Mouse (Mus musculus) adrenal gland, postnatal 36 days (tissue): ENCODE results near the gene Vmn1r155. TPM values are rescaled to one million over a fixed set of nuclear protein-coding genes. Genes with fewer than 3 reads are reported as not detected.
"Not testable (repeated sequence)": the region's sequence is repeated elsewhere in the genome, so short reads cannot be mapped to it uniquely, and the experiment has no call there.

Source experiments
- DNase-seq, 2 experiments: peaks; one replicate each; pipeline ENCODE4 v3.0.0; 2021; ENCODE audit warnings: mixed read lengths in 1 of 2
- long read RNA-seq, 2 experiments: library from polyadenylated mRNA; stranded (forward); transcript quantifications; one replicate each; pipeline ENCODE4 v2.0.0; 2021; ENCODE audit warnings: borderline sequencing depth in 2 of 2
- total RNA-seq, 2 experiments: library from RNA; stranded (reverse); gene quantifications; 2 replicates each; pipeline ENCODE4 v1.2.3; 2021

Gene Vmn1r155
- total RNA-seq: not detected
- long read RNA-seq, experiment 1: 0 reads
- long read RNA-seq, experiment 2: 0 reads

DNA sequence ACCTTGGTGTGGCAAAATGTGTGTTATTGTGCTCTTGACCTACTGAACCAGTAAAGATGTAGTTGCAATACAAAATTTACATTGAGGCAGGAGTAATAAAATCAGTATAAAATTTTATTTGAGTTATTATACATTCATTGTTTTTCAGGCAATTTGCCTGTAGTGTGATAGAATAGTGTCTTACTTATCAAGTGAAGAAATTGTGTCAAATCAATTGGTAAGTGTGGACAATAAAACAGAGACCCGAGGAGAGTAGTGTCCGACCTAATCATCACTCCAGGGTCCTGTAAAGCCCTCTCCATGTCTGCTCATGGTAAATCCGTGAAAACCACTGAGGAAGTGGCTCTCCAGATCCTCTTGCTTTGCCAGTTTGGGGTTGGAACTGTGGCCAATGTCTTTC, at the start of gene Vmn1r155:
Gene Vmn1r155, plus strand, starts transcription at position 301 of the 400 bp plus-strand sequence.
- not testable (repeated sequence) for DNase-seq

GRCm38 (mm10) chr7:22692217-22692616, 34.4 kb downstream of the Vmn1r155 start, which contains the start of gene Gm8693:
Gm8693 (minus strand) TSS chr7:22692317.
- not testable (repeated sequence) for DNase-seq

Other genes starting within 250 kb of the Vmn1r155 start
- gene Vmn1r148, start 244.4 kb upstream of the Vmn1r155 start, total RNA-seq: not detected
- not detected for gene Vmn1r149, start 219.8 kb upstream of the Vmn1r155 start, total RNA-seq
- not detected for gene Gm10665, start 193.9 kb upstream of the Vmn1r155 start, total RNA-seq
- gene Vmn1r151, start 158.3 kb upstream of the Vmn1r155 start, total RNA-seq: not detected
- not detected for gene Vmn1r152, start 135.1 kb upstream of the Vmn1r155 start, total RNA-seq
- not detected for gene Gm8677, start 123.1 kb upstream of the Vmn1r155 start, total RNA-seq
- not detected for gene Gm4201, start 92.7 kb upstream of the Vmn1r155 start, total RNA-seq
- gene Gm4565, start 69.9 kb upstream of the Vmn1r155 start, total RNA-seq: not detected
- not detected for gene Gm8693, start 34.3 kb downstream of the Vmn1r155 start, total RNA-seq
- not detected for gene Gm4567, start 61.7 kb downstream of the Vmn1r155 start, total RNA-seq
- not detected for gene Vmn1r157, start 103.7 kb downstream of the Vmn1r155 start, total RNA-seq
- not detected for gene Vmn1r158, start 132.8 kb downstream of the Vmn1r155 start, total RNA-seq
- gene Vmn1r159, start 185.6 kb downstream of the Vmn1r155 start, total RNA-seq: not detected
- gene Vmn1r160, start 213.2 kb downstream of the Vmn1r155 start, total RNA-seq: not detected